In the genomic region with DNA sequence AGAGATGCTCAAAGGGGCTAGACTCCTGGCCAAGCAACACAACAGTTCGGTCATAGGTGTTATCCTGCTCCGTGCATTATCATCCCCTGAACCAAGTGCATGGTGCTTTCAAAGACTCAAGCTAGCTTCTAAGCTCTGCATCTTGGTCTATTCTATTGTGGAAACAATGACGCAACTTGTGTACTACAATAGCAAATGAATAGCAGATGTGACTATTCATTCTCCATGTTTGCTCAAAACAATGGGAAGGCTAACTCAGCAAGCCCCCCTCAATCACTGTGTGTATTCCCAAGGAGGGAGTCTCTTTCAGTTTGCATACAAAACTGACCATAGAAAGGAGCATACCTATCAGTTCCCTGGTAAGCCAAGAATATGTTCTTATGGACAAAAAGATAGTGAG, we compare ENCODE assay signal across 22 mouse cellular contexts.
DNase-seq lines count a peak whose midpoint lies in the region; ATAC-seq and TF ChIP-seq lines count a peak whose summit lies in the region.
"Had no signal": no experiment of that assay in that cellular context is flagged by ENCODE, and none has a peak within 500 bp of the region (broad histone marks: within the 10 kb centered on the region; RNA-seq: fewer than 3 reads in every experiment).

No protein-coding gene starts in this region.

- WGBS in embryonic facial prominence, embryonic 14.5 days = 87% methylated on average over 3 of the region's 3 CpGs
- WGBS in embryonic facial prominence, embryonic 10.5 days = 94% methylated on average over 3 of the region's 3 CpGs
- 83% methylated on average over 3 of the region's 3 CpGs for WGBS in lung, adult 2 months

- H3ac ChIP-seq in myocyte (ENCODE audit: control insufficient read depth, insufficient read length) = no peak overlapping the region

- no peak for ATAC-seq in embryonic facial prominence, embryonic 14.5 days (ENCODE audit: low read depth)
- no peak for ATAC-seq in monocyte, adult 5-6 weeks (replicated peaks; ENCODE audit: insufficient number of reproducible peaks, low FRiP score, low TSS enrichment, poor library complexity, severe bottlenecking)
- ATAC-seq: activated CD4-positive, CD25-positive, alpha-beta regulatory T cell, adult 4 months; forebrain, embryonic 16.5 days had no signal

- no peak for TF ChIP-seq CTCF in layer of hippocampus, adult 2 months (conservative IDR thresholded peaks at IDR 0.05)
- TF ChIP-seq CTCF in lung, adult 2 months (IDR thresholded peaks at IDR 0.05; ENCODE audit: insufficient read depth, low read length) = no peak

- no peaks in the 10 kb centered on the region for H3K27me3 ChIP-seq in embryonic facial prominence, embryonic 14.5 days (replicated peaks; ENCODE audit: control insufficient read depth, insufficient read depth, low read length)
- no peaks in the 10 kb centered on the region for H3K27me3 ChIP-seq in embryonic facial prominence, embryonic 10.5 days (replicated peaks; ENCODE audit: low read depth, poor library complexity, severe bottlenecking)
- no peaks in the 10 kb centered on the region for H3K27me3 ChIP-seq in myocyte (ENCODE audit: control insufficient read depth, insufficient read depth, insufficient read length)
- H3K27me3 ChIP-seq: embryonic facial prominence, embryonic 13.5 days; heart, embryonic 13.5 days had no signal

- H3K4me2 ChIP-seq in embryonic facial prominence, embryonic 14.5 days (ENCODE audit: low read depth, low read length) = no peak overlapping the region
- no peak overlapping the region for H3K4me2 ChIP-seq in myocyte (ENCODE audit: low read depth)
- H3K4me2 ChIP-seq: embryonic facial prominence, embryonic 13.5 days; heart, embryonic 13.5 days; hindbrain, embryonic 14.5 days had no signal

- peaks cover 4% of the 10 kb centered on the region; the same call in 1 of the 2 replicates for H3K36me3 ChIP-seq in embryonic facial prominence, embryonic 14.5 days (ENCODE audit: control insufficient read depth, insufficient read depth, low read length)
- peaks cover 24% of the 10 kb centered on the region for H3K36me3 ChIP-seq in embryonic facial prominence, embryonic 10.5 days (replicated peaks)
- peaks cover 26% of the 10 kb centered on the region for H3K36me3 ChIP-seq in myocyte (ENCODE audit: control insufficient read depth, insufficient read depth)

- no peaks in the 10 kb centered on the region for H3K79me2 ChIP-seq in myocyte (ENCODE audit: control insufficient read depth, insufficient read depth)

- peak; percentile 58 for DNase-seq in embryonic facial prominence, embryonic 14.5 days (ENCODE audit: low spot score)
- no peak for DNase-seq in embryonic facial prominence, embryonic 10.5 days (ENCODE audit: low spot score)
- no peak for DNase-seq in layer of hippocampus, adult 2 months (ENCODE audit: low spot score in 2 of 2)
- DNase-seq in layer of hippocampus, postnatal 36 days = no peak
- no peak for DNase-seq in lung, adult 2 months
- DNase-seq: adrenal gland, adult 8-10 months; adrenal gland, postnatal 25 days; cerebellum, adult 18-20 months; cerebellum, adult 9-10 months; cerebellum, postnatal 25 days; gastrocnemius, postnatal 10 days; gastrocnemius, postnatal 36 days; heart, adult 2 months; heart, postnatal 14 days had no signal

- H3K4me3 ChIP-seq in embryonic facial prominence, embryonic 14.5 days (ENCODE audit: low read depth, low read length) = no peak overlapping the region
- H3K4me3 ChIP-seq in embryonic facial prominence, embryonic 10.5 days = no peak overlapping the region
- H3K4me3 ChIP-seq in layer of hippocampus, adult 2 months = no peak overlapping the region
- H3K4me3 ChIP-seq in myocyte = no peak overlapping the region
- no peak overlapping the region for H3K4me3 ChIP-seq in lung, adult 2 months (replicated peaks; ENCODE audit: extremely low read depth, low read depth, low read length)
- H3K4me3 ChIP-seq: embryonic facial prominence, embryonic 13.5 days; heart, adult 2 months; heart, embryonic 10.5 days; heart, embryonic 13.5 days had no signal

- H3K9me3 ChIP-seq in embryonic facial prominence, embryonic 14.5 days (ENCODE audit: control insufficient read depth, low read length) = no peaks in the 10 kb centered on the region; the same call in 1 of the 2 replicates
- no peaks in the 10 kb centered on the region for H3K9me3 ChIP-seq in embryonic facial prominence, embryonic 10.5 days
- H3K9me3 ChIP-seq: embryonic facial prominence, embryonic 13.5 days; heart, embryonic 10.5 days had no signal

- no peak overlapping the region for H3K9ac ChIP-seq in embryonic facial prominence, embryonic 14.5 days (ENCODE audit: low read depth, low read length)
- H3K9ac ChIP-seq: embryonic facial prominence, embryonic 13.5 days; heart, embryonic 13.5 days; hindbrain, embryonic 14.5 days had no signal

- no peak overlapping the region for H3K27ac ChIP-seq in embryonic facial prominence, embryonic 14.5 days (replicated peaks; ENCODE audit: low read depth, low read length)
- H3K27ac ChIP-seq in embryonic facial prominence, embryonic 10.5 days (replicated peaks) = no peak overlapping the region
- H3K27ac ChIP-seq in layer of hippocampus, adult 2 months = peak overlapping the region; percentile 63
- H3K27ac ChIP-seq: embryonic facial prominence, embryonic 13.5 days; heart, adult 2 months; heart, embryonic 10.5 days; heart, embryonic 13.5 days; hindbrain, embryonic 14.5 days had no signal

- TF ChIP-seq POLR2A in myocyte (IDR thresholded peaks at IDR 0.05; ENCODE audit: insufficient read length, low read depth) = no peak
- no peak for TF ChIP-seq POLR2A in lung, adult 2 months (IDR thresholded peaks at IDR 0.05; ENCODE audit: borderline replicate concordance, extremely low read depth, low read depth, low read length)

- H3K4me1 ChIP-seq in embryonic facial prominence, embryonic 14.5 days (ENCODE audit: control insufficient read depth, insufficient read depth, low read length) = no peaks in the 10 kb centered on the region
- no peaks in the 10 kb centered on the region for H3K4me1 ChIP-seq in embryonic facial prominence, embryonic 10.5 days
- H3K4me1 ChIP-seq in lung, adult 2 months (ENCODE audit: control insufficient read depth, insufficient read depth, low read length) = no peaks in the 10 kb centered on the region
- H3K4me1 ChIP-seq: embryonic facial prominence, embryonic 13.5 days; heart, embryonic 10.5 days had no signal

TF ChIP-seq in myocyte, 11 proteins besides CTCF, POLR2A, EP300 and RAD21:
- no peak for TF ChIP-seq SRF (IDR thresholded peaks at IDR 0.05; ENCODE audit: control insufficient read depth, insufficient read length, low read depth)
- peak; percentile 89 for TF ChIP-seq POLR2AphosphoS2 (IDR thresholded peaks at IDR 0.05; ENCODE audit: insufficient read length, low read depth)
